Mouse (Mus musculus) liver, embryonic 14.5 days (tissue): ENCODE results near the gene Top3a.

Experiments
- CTCF ChIP-seq: IDR thresholded peaks from 2 replicates; pipeline ENCODE4 v1.5.1; 2016; ENCODE audit warnings: antibody characterized with exemption, low read depth, control low read depth
- EP300 ChIP-seq: IDR thresholded peaks from 2 replicates; pipeline ENCODE4 v1.6.1; 2016; ENCODE audit warnings: antibody characterized with exemption, low read depth

DNA sequence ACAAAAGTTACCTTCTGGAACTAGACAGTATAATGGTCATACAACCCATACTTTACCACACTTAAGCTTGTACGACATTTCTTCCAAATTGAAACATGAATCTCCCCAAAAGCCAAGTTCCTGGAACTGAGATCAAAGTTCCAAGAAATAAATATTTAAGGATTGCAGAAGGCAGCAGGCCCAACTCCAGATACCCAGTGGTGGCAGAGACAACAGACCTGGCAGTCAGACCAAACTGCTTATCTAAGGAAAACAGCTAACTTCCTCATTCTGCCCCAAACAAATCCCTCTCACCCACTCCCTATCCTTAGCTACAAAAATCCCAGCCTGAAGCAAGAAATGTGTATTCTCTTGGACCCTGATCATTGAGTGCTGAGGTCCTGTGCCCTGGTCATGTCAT lies 2.3 kb downstream of the Top3a start:
- TF ChIP-seq CTCF (no peak), EP300 (0 out of 2 replicates have a peak, but pooled peaks have one; percentile 9)
